Mouse (Mus musculus) G1E (cell line): ENCODE data around the gene Ccni. TPM values are rescaled to one million over a fixed set of nuclear protein-coding genes. Genes with fewer than 3 reads are reported as not detected.
A peak's percentile ranks its signal among the peaks of the same experiment; 100 is the strongest.

Experiments used
- ATAC-seq: 2 replicates; pipeline ENCODE4 v1.8.0; 2016; ENCODE audit warnings: mild to moderate bottlenecking; ENCODE audit not compliant: insufficient number of reproducible peaks, poor library complexity, low FRiP score, severe bottlenecking; ENCODE audit errors: extremely low read depth
- DNase-seq: peaks from one replicate; pipeline ENCODE4 v3.0.0; 2012; ENCODE audit warnings: low spot score
- H3K27me3 ChIP-seq: 2 replicates; pipeline ENCODE4 v1.6.1; 2012; ENCODE audit warnings: mild to moderate bottlenecking, low read length, inconsistent platforms; ENCODE audit not compliant: insufficient read depth
- H3K36me3 ChIP-seq: replicated peaks from 2 replicates; pipeline ENCODE3; 2012; ENCODE audit warnings: mild to moderate bottlenecking, inconsistent platforms
- H3K4me1 ChIP-seq: 2 replicates; pipeline ENCODE4 v1.6.1; 2012; ENCODE audit warnings: low read depth, low read length, inconsistent platforms, mixed read lengths; ENCODE audit not compliant: insufficient read depth
- H3K4me3 ChIP-seq: 2 replicates; pipeline ENCODE4 v1.5.1; 2012; ENCODE audit warnings: low read depth, mild to moderate bottlenecking, inconsistent platforms, low read length, moderate library complexity, mixed read lengths
- H3K9me3 ChIP-seq: replicated peaks from 2 replicates; pipeline ENCODE4 v1.6.1; 2012; ENCODE audit warnings: inconsistent platforms
- CTCF ChIP-seq: IDR thresholded peaks from 2 replicates; pipeline ENCODE4 v1.5.1; 2012; ENCODE audit warnings: low read depth, low read length, inconsistent platforms, mixed read lengths
- GATA1 ChIP-seq: IDR thresholded peaks from 2 replicates; pipeline ENCODE4 v1.6.1; 2012; ENCODE audit warnings: borderline replicate concordance, low read length, inconsistent platforms, mixed read lengths
- GATA2 ChIP-seq: IDR thresholded peaks from 2 replicates; pipeline ENCODE4 v1.6.1; 2012; ENCODE audit warnings: low read depth, low read length, inconsistent platforms, borderline replicate concordance
- POLR2AphosphoS5 ChIP-seq: IDR thresholded peaks from 2 replicates; pipeline ENCODE4 v1.6.1; 2012; ENCODE audit warnings: low read depth, low read length, inconsistent platforms; ENCODE audit not compliant: insufficient replicate concordance
- TAL1 ChIP-seq: conservative IDR thresholded peaks from 2 replicates; pipeline ENCODE4 v1.6.1; 2012; ENCODE audit warnings: low read depth, low read length, inconsistent platforms, mixed read lengths
- polyA plus RNA-seq: library from polyadenylated mRNA; stranded (reverse); fragments of >175 nt; gene quantifications from 2 replicates; pipeline ENCODE4 v1.2.3, GENCODE M21; 2012
- total RNA-seq, 2 experiments: library from RNA; stranded (forward) in 1 of 2; stranded (reverse) in 1 of 2; fragments of 200-1000 nt in 1 of 2; fragments of >200 nt in 1 of 2; fragmentation: Nextera tagmentation in 1 of 2; gene quantifications; 2 replicates each; pipeline ENCODE4 v1.2.3; 2014 to 2017

The Ccni gene
- total and polyA plus RNA-seq, 3 experiments = 138 to 432 (median 302) TPM

- Histone ChIP-seq H3K4me1 (peaks cover 29% of the 10 kb centered on the region), H3K36me3 (no peaks in the 10 kb centered on the region), H3K9me3 (no peaks in the 10 kb centered on the region), H3K4me3 (no peak overlapping the region), H3K27me3 (peaks cover 22% of the 10 kb centered on the region)
- DNase-seq = no peak
- no peak for ATAC-seq
- no peak for TF ChIP-seq TAL1
- no peak for TF ChIP-seq GATA1
- no peak for TF ChIP-seq GATA2
- TF ChIP-seq CTCF = no peak
- no peak for TF ChIP-seq POLR2AphosphoS5
Measured at GRCm38 (mm10) chr5:93229527-93229926, 23.2 kb upstream of the Ccni start.

GRCm38 (mm10) chr5:93227157-93227556 lies 20.9 kb upstream of the Ccni start:
- TF ChIP-seq CTCF = no peak
- TF ChIP-seq TAL1 = no peak
- no peak for DNase-seq
- ATAC-seq = no peak

GRCm38 (mm10) chr5:93224549-93224948 lies 18.3 kb upstream of the Ccni start:
- H3K4me1 ChIP-seq = peaks cover 15% of the 10 kb centered on the region
- ATAC-seq (no peak), DNase-seq (no peak)
- no peaks in the 10 kb centered on the region for H3K36me3 ChIP-seq
- no peaks in the 10 kb centered on the region for H3K9me3 ChIP-seq
- peaks cover 38% of the 10 kb centered on the region for H3K27me3 ChIP-seq
- no peak overlapping the region for H3K4me3 ChIP-seq
- TF ChIP-seq TAL1 (no peak), GATA2 (no peak), CTCF (no peak), GATA1 (no peak), POLR2AphosphoS5 (no peak)

More at GRCm38 (mm10) chr5:93227157-93227556, 20.9 kb upstream of the Ccni start:
- no peak overlapping the region for H3K4me3 ChIP-seq
- no peaks in the 10 kb centered on the region for H3K36me3 ChIP-seq
- H3K4me1 ChIP-seq = peaks cover 15% of the 10 kb centered on the region
- H3K9me3 ChIP-seq = no peaks in the 10 kb centered on the region
- H3K27me3 ChIP-seq = peaks cover 35% of the 10 kb centered on the region

- H3K9me3 ChIP-seq = no peaks in the 10 kb centered on the region
- no peak overlapping the region for H3K4me3 ChIP-seq
- TF ChIP-seq CTCF = no peak
- no peak for TF ChIP-seq GATA2
- TF ChIP-seq POLR2AphosphoS5 = no peak
- no peak for TF ChIP-seq TAL1
- TF ChIP-seq GATA1 = no peak
- H3K27me3 ChIP-seq = peaks cover 34% of the 10 kb centered on the region
- peaks cover 6% of the 10 kb centered on the region for H3K4me1 ChIP-seq
- no peaks in the 10 kb centered on the region for H3K36me3 ChIP-seq
- ATAC-seq = no peak
- no peak for DNase-seq
Measured at GRCm38 (mm10) chr5:93221661-93222060, 15.4 kb upstream of the Ccni start.

GRCm38 (mm10) chr5:93218375-93218774 lies 12.1 kb upstream of the Ccni start:
- no peak overlapping the region for H3K4me3 ChIP-seq
- no peaks in the 10 kb centered on the region for H3K36me3 ChIP-seq
- no peak for TF ChIP-seq CTCF
- no peak for TF ChIP-seq GATA2
- TF ChIP-seq TAL1 = no peak
- TF ChIP-seq GATA1 = no peak
- TF ChIP-seq POLR2AphosphoS5 = no peak
- H3K27me3 ChIP-seq = peaks cover 24% of the 10 kb centered on the region
- ATAC-seq = no peak
- 0 out of 2 replicates have a peak, but pooled peaks cover 2% of the 10 kb centered on the region for H3K4me1 ChIP-seq
- H3K9me3 ChIP-seq = no peaks in the 10 kb centered on the region
- no peak for DNase-seq

- Histone ChIP-seq H3K9me3 (no peaks in the 10 kb centered on the region), H3K36me3 (no peaks in the 10 kb centered on the region), H3K4me3 (no peak overlapping the region), H3K27me3 (no peaks in the 10 kb centered on the region), H3K4me1 (peaks cover 32% of the 10 kb centered on the region)
- TF ChIP-seq GATA2 (no peak), TAL1 (no peak), GATA1 (no peak), POLR2AphosphoS5 (no peak), CTCF (no peak)
- no peak for DNase-seq
- ATAC-seq = no peak
Measured at GRCm38 (mm10) chr5:93207555-93207954, 1.3 kb upstream of the Ccni start.

- Histone ChIP-seq H3K36me3 (peaks cover 3% of the 10 kb centered on the region), H3K4me3 (peak overlapping the region; percentile 84), H3K9me3 (no peaks in the 10 kb centered on the region), H3K4me1 (peaks cover 31% of the 10 kb centered on the region), H3K27me3 (no peaks in the 10 kb centered on the region)
- ATAC-seq = no peak
- no peak for DNase-seq
- TF ChIP-seq GATA2 = no peak
- no peak for TF ChIP-seq GATA1
- TF ChIP-seq POLR2AphosphoS5 = no peak
- no peak for TF ChIP-seq TAL1
- TF ChIP-seq CTCF = no peak
Measured at GRCm38 (mm10) chr5:93207006-93207348, 682 bp upstream of the Ccni start.
